Mouse (Mus musculus): ENCODE data around the gene Gm20878. TPM values are rescaled to one million over a fixed set of nuclear protein-coding genes. Genes with fewer than 3 reads are reported as not detected.
"Not testable (repeated sequence)": the region's sequence is repeated elsewhere in the genome, so short reads cannot be mapped to it uniquely, and the experiment has no call there.

Gene Gm20878
- 1.5 TPM in 1 of 2 replicates, not detected in the other for total RNA-seq (2015; ENCODE audit: low replicate concordance)
- not detected in 2 replicates for total RNA-seq (2017; ENCODE audit: low replicate concordance)

- ATAC-seq (replicated peaks; ENCODE audit: low FRiP score, poor library complexity, severe bottlenecking): not testable (repeated sequence)
These were observed at the start of gene Gm20878 for GRCm38 (mm10) chr4:41941272-41941671. Gene Gm20878 (plus strand): TSS chr4:41941572.

DNA sequence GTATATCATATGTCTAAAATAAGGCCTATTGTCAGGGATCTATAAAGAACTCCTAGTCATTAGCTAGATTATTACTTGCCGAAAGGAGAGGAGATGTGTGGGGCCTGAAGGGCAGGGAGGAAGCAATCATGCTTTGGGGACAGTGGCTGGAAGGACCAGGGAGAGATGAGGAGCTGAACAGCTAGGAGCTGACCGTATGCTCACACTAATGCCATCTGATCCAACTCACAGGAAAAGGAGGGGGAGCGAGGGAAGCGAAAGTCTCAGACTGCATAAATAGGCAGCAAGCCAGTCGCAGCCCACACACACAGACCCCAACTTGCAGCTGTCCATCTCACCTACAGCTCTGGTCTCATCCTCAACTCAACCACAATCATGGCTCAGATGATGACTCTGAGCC lies 38.1 kb upstream of the Gm20878 start, which contains the start of gene Gm21541:
Gene Gm21541, plus strand, starts transcription at position 301 of the 400 bp plus-strand sequence.
- not testable (repeated sequence) for ATAC-seq (replicated peaks; ENCODE audit: low FRiP score, poor library complexity, severe bottlenecking)

GRCm38 (mm10) chr4:41965758-41966157 lies 24.4 kb downstream of the Gm20878 start, which contains the start of gene Fam205a4:
Gene Fam205a4 (plus strand): TSS chr4:41966058.
- not testable (repeated sequence) for ATAC-seq (replicated peaks; ENCODE audit: low FRiP score, poor library complexity, severe bottlenecking)

Other genes with a start within 250 kb of the Gm20878 start
- not detected in 2 replicates for gene Cntfr, start 244.5 kb upstream of the Gm20878 start, total RNA-seq (2015; ENCODE audit: low replicate concordance)
- gene Cntfr, start 244.5 kb upstream of the Gm20878 start, total RNA-seq (2017; ENCODE audit: low replicate concordance): not detected in 2 replicates
- 4.6 and 7.5 TPM in 2 replicates for gene Il11ra1, start 241.6 kb upstream of the Gm20878 start, total RNA-seq (2015; ENCODE audit: low replicate concordance)
- 8.2 and 18.1 TPM in 2 replicates for gene Il11ra1, start 241.6 kb upstream of the Gm20878 start, total RNA-seq (2017; ENCODE audit: low replicate concordance)
- gene Rpp25l, start 228.0 kb upstream of the Gm20878 start, total RNA-seq (2015; ENCODE audit: low replicate concordance): 6.3 and 9.6 TPM in 2 replicates
- 2.5 and 4.7 TPM in 2 replicates for gene Rpp25l, start 228.0 kb upstream of the Gm20878 start, total RNA-seq (2017; ENCODE audit: low replicate concordance)
- gene Dctn3, start 218.4 kb upstream of the Gm20878 start, total RNA-seq (2015; ENCODE audit: low replicate concordance): 22.8 and 26.7 TPM in 2 replicates
- 30.0 and 37.1 TPM in 2 replicates for gene Dctn3, start 218.4 kb upstream of the Gm20878 start, total RNA-seq (2017; ENCODE audit: low replicate concordance)
- gene Arid3c, start 210.4 kb upstream of the Gm20878 start, total RNA-seq (2015; ENCODE audit: low replicate concordance): not detected in 2 replicates
- not detected in 2 replicates for gene Arid3c, start 210.4 kb upstream of the Gm20878 start, total RNA-seq (2017; ENCODE audit: low replicate concordance)
- gene Galt, start 186.3 kb upstream of the Gm20878 start, total RNA-seq (2015; ENCODE audit: low replicate concordance): 4.0 and 5.0 TPM in 2 replicates
- gene Galt, start 186.3 kb upstream of the Gm20878 start, total RNA-seq (2017; ENCODE audit: low replicate concordance): 1.3 and 2.1 TPM in 2 replicates
- 1.7 and 14.8 TPM in 2 replicates for gene Sigmar1, start 185.4 kb upstream of the Gm20878 start, total RNA-seq (2015; ENCODE audit: low replicate concordance)
- gene Sigmar1, start 185.4 kb upstream of the Gm20878 start, total RNA-seq (2017; ENCODE audit: low replicate concordance): 7.2 and 9.6 TPM in 2 replicates
- 4.2 TPM in 1 of 2 replicates, not detected in the other for gene Ccl27a, start 167.3 kb upstream of the Gm20878 start, total RNA-seq (2015; ENCODE audit: low replicate concordance)
- 3.2 and 3.9 TPM in 2 replicates for gene Ccl27a, start 167.3 kb upstream of the Gm20878 start, total RNA-seq (2017; ENCODE audit: low replicate concordance)
- not detected in 2 replicates for gene Gm21541, start 38.0 kb upstream of the Gm20878 start, total RNA-seq (2015; ENCODE audit: low replicate concordance)
- gene Gm21541, start 38.0 kb upstream of the Gm20878 start, total RNA-seq (2017; ENCODE audit: low replicate concordance): not detected in 2 replicates
- 0.38 TPM in 1 of 2 replicates, not detected in the other for gene Fam205a4, start 24.5 kb downstream of the Gm20878 start, total RNA-seq (2015; ENCODE audit: low replicate concordance)
- gene Fam205a4, start 24.5 kb downstream of the Gm20878 start, total RNA-seq (2017; ENCODE audit: low replicate concordance): not detected in 2 replicates
- not detected in 2 replicates for gene Gm21093, start 93.2 kb downstream of the Gm20878 start, total RNA-seq (2015; ENCODE audit: low replicate concordance)
- not detected in 2 replicates for gene Gm21093, start 93.2 kb downstream of the Gm20878 start, total RNA-seq (2017; ENCODE audit: low replicate concordance)
- not detected in 2 replicates for gene Gm3893, start 149.6 kb downstream of the Gm20878 start, total RNA-seq (2015; ENCODE audit: low replicate concordance)
- not detected in 2 replicates for gene Gm3893, start 149.6 kb downstream of the Gm20878 start, total RNA-seq (2017; ENCODE audit: low replicate concordance)
- gene Gm13304, start 173.2 kb downstream of the Gm20878 start, total RNA-seq (2015; ENCODE audit: low replicate concordance): not detected in 2 replicates
- gene Gm13304, start 173.2 kb downstream of the Gm20878 start, total RNA-seq (2017; ENCODE audit: low replicate concordance): not detected in 2 replicates
- gene Gm13306, start 211.9 kb downstream of the Gm20878 start, total RNA-seq (2015; ENCODE audit: low replicate concordance): not detected in 2 replicates
- not detected in 2 replicates for gene Gm13306, start 211.9 kb downstream of the Gm20878 start, total RNA-seq (2017; ENCODE audit: low replicate concordance)
- not detected in 2 replicates for gene Gm13305, start 227.0 kb downstream of the Gm20878 start, total RNA-seq (2015; ENCODE audit: low replicate concordance)
- 2.1 TPM in 1 of 2 replicates, not detected in the other for gene Gm13305, start 227.0 kb downstream of the Gm20878 start, total RNA-seq (2017; ENCODE audit: low replicate concordance)